Mouse (Mus musculus): Measurements from ENCODE around the gene Mthfr.
A peak's percentile ranks its signal among the peaks of the same experiment; 100 is the strongest.

- TF ChIP-seq POLR2A (IDR thresholded peaks at IDR 0.05; ENCODE audit: insufficient read length, low read depth) (no peak), MAX (IDR thresholded peaks at IDR 0.05; ENCODE audit: low read depth) (no peak), CEBPB (IDR thresholded peaks at IDR 0.05; ENCODE audit: insufficient read depth, poor library complexity, severe bottlenecking) (no peak), USF1 (IDR thresholded peaks at IDR 0.05; ENCODE audit: low read depth) (no peak), POLR2AphosphoS2 (IDR thresholded peaks at IDR 0.05; ENCODE audit: insufficient read length, low read depth) (no peak), TCF3 (IDR thresholded peaks at IDR 0.05; ENCODE audit: insufficient read length, low read depth) (peak; percentile 26), TCF12 (IDR thresholded peaks at IDR 0.05; ENCODE audit: insufficient read depth, poor library complexity, severe bottlenecking) (no peak), REST (IDR thresholded peaks at IDR 0.05; ENCODE audit: insufficient read depth, insufficient read length) (no peak), MYOD1 (IDR thresholded peaks at IDR 0.05; ENCODE audit: control insufficient read depth in 1 of 3, insufficient read length in 2 of 3, low read depth in 2 of 3) (peak; percentile 61 to 96 (median 92))
Observed at GRCm38 (mm10) chr4:148056246-148056645, 17.4 kb downstream of the Mthfr start.

Measured in myocyte (in vitro differentiated cells).